Mouse (Mus musculus) ovary, postnatal 10 days (tissue): ENCODE data around the gene Gm48551.

Source experiments
- DNase-seq: peaks from one replicate; pipeline ENCODE4 v3.0.0; 2022; ENCODE audit warnings: low spot score

The Gm48551 gene

GRCm38 (mm10) chr10:81430831-81431525 lies 46.7 kb downstream of the Gm48551 start:
- DNase-seq, result no peak

GRCm38 (mm10) chr10:81431526-81432168 lies 47.4 kb downstream of the Gm48551 start:
- DNase-seq, result no peak

- no peak for DNase-seq
Measured at GRCm38 (mm10) chr10:81432169-81432867, 48.1 kb downstream of the Gm48551 start.

GRCm38 (mm10) chr10:81432868-81433262 lies 48.6 kb downstream of the Gm48551 start:
- no peak for DNase-seq

GRCm38 (mm10) chr10:81433541-81434289 lies 49.4 kb downstream of the Gm48551 start:
- DNase-seq, result no peak

GRCm38 (mm10) chr10:81434361-81435263 lies 50.3 kb downstream of the Gm48551 start:
- DNase-seq, result no peak

GRCm38 (mm10) chr10:81435436-81435835 lies 51.2 kb downstream of the Gm48551 start:
- DNase-seq, result no peak

GRCm38 (mm10) chr10:81441019-81441418 lies 56.8 kb downstream of the Gm48551 start:
- DNase-seq, result no peak
